Mouse (Mus musculus): ENCODE data around the gene Ccdc28b.
A peak's percentile ranks its signal among the peaks of the same experiment; 100 is the strongest.

The Ccdc28b gene

DNA sequence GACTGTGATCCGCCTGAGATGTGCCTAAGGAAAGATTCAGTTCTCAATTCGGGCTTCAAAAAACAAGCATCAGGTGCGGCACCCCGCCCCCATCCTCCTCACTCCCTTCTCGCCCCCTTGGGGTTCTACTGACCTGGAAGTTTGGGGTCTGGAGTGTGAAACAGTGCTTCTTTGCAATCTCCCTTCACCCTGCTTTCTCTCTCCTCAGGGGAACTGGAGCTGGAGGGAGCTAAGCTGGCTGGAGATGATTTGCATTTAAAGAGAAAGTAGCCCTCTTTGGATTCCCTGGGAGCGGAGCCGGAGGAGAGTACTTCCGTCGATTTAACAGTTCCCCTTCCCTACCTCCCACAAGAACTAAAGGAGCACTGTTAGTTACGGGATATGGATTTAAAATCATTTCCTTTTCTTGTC, at the start of gene Ccdc28b:
Gene Ccdc28b, minus strand, starts transcription at position 267 of the 411 bp plus-strand sequence.
- DNase-seq: peak in 1 of 2 experiments; percentile 53

GRCm38 (mm10) chr4:129672878-129673449, 49.2 kb upstream of the Ccdc28b start:
- no peak for DNase-seq

- DNase-seq: peak; percentile 92 to 93
Measured at GRCm38 (mm10) chr4:129672083-129672877, 48.5 kb upstream of the Ccdc28b start, which contains the start of gene Kpna6. TSS of gene Kpna6 (minus strand) at chr4:129672767.

- peak; percentile 41 to 67 for DNase-seq
Measured at GRCm38 (mm10) chr4:129671491-129672082, 47.8 kb upstream of the Ccdc28b start.

- no peak for DNase-seq
Measured at GRCm38 (mm10) chr4:129662255-129662813, 38.6 kb upstream of the Ccdc28b start.

DNA sequence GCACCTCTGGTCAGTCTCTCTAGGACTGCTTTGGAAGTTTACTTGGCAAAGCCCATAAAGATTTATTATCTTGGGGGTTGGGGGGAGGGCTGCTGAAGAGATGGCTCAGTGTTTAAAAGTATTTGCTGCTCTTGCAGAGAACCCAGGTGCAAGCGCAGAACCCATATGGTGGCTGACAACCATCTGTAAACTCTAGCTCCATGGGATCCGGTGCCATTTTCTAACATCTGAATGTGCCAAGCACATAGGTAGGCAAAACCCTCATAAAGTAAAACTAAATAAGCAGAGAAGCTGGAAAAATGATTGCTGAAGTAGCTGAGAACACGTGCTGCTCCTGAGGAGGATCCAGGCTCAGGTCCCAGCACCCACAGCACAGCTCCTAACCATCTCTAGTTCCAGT, 37.8 kb upstream of the Ccdc28b start:
- no peak for DNase-seq

- DNase-seq: no peak
Measured at GRCm38 (mm10) chr4:129654770-129655169, 31.0 kb upstream of the Ccdc28b start.

GRCm38 (mm10) chr4:129650359-129650758, 26.6 kb upstream of the Ccdc28b start:
- DNase-seq: no peak

- no peak for DNase-seq
Measured at GRCm38 (mm10) chr4:129648656-129649055, 24.9 kb upstream of the Ccdc28b start.

DNA sequence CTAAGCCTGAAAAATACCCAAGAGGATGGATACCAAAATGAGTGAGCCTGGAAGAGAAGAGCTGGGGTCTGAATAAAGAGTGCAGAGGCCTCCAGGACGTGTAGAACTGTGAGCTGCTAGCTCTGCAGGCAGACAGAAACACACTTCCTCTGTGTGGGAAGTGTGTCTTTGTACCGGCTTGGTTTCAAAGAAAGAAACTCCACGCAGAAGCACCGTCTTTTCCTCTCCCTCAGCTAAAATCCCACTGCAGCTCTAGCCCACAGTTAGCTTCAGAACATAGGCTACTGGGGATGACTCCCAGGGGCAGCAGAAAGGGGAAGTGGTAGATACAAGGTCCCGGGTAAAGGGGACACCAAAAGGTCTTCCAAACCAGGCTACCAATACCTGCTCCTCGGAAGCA, 21.5 kb upstream of the Ccdc28b start:
- no peak for DNase-seq

DNA sequence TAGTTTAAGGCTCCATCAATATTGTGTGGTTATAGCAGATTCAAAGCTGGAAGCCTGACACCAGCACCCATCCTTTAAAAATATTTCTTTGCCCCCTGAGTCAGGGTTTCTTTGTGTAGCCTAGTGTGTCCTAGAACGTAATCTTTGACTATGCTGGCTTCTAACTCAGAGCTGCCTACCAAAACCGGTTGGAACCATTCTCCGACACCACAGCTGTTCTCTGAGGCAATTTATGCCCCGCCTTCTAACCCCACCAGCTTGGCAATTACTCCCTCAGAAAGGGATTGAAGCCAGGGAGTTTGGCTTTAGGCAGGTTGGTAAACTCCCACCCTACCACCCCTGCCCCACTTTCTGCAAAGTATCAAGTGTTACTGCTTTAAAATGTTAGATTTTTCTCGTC, 18.0 kb upstream of the Ccdc28b start:
- DNase-seq: peak in 1 of 2 experiments; percentile 56

DNA sequence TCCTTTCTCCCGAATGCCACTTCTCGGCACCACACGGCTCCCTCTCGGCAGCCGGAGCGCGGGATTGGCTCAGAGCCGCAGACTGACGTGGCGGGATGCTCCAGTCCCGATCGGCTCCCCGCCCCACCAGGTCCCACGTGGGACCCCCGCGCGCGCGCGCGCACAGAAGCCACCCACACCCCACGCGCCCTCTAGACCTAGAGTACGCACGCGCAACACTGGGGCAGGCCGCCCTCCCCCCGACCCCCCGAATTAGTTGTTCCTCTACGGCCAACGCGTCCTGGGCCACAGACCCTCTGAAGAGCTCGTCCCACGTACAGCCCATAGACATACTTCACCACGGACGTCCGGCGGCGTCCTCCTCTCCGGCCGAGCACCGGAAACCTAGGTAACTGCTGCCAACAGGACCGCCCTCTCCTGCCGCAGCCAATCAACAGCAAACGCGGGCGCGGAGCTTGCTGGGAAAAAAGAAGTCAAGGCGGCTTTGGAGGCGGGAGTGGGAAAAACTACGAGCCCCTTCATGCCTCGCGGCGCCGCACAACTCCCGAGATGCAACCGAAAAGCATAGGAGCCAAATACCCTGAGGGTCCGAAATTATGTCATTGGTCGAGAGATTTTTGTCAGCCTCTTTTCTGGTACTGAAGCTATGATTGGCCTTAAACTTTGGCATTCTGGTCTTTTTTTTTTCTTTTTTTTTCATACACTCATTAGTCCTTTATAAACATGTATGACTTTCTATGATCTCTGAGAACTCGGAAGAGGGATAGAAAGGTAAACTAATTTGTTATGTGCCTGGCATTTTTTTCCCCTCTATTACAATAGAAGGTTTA, 17.1 kb upstream of the Ccdc28b start, which contains the start of gene Txlna:
Gene Txlna, minus strand, starts transcription at position 428 of the 830 bp plus-strand sequence.
- DNase-seq: peak; percentile 97 to 98

DNA sequence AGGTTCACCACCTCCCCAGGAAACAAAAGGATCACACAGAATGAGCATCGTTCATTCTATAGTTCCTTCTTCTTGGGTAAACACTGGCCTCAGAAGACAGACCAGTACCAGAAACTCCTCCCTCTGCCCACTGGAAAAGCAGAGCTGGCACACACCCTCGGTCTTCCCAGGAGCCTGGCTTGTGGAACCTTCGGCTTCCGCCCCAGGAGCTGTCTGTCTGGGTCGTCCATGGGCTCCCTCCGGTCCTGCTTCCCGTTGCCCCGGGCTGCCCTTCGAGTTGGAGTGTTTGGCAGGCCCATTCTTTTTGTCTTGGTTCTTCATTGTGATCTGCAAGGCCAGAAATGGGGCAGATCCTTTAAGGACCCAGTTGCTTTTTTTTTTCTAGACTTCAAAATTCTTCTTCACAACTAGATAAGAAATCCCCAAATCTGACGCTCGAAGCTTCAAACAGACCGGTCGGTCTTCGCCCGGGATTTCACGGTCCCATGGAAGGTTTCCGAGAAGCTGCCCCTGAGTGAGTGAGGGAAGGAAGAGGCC, 16.4 kb upstream of the Ccdc28b start:
- DNase-seq: peak; percentile 69 to 72

- no peak for DNase-seq
Measured at GRCm38 (mm10) chr4:129639221-129639620, 15.5 kb upstream of the Ccdc28b start.

GRCm38 (mm10) chr4:129633852-129634251, 10.1 kb upstream of the Ccdc28b start:
- DNase-seq: no peak

DNA sequence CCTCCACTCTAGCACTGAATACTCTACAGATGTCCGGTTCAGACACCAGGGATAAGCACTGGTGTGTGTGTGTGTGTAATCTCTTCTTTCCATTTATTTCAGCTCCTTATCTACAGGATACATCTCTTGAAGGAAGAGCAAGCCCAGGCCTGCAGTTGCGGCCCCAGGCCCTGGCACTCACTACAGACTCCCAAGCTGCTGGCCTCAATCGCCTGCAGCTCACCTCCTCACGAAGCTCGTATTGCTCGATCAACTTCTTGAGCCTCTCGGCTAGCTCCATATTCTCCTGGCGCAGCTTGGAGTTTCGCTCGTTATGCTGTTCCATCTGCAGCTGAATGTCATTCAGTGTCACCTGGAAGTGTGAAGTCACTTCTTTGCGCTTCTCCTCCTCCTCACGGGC, 8.1 kb upstream of the Ccdc28b start:
- no peak for DNase-seq

DNA sequence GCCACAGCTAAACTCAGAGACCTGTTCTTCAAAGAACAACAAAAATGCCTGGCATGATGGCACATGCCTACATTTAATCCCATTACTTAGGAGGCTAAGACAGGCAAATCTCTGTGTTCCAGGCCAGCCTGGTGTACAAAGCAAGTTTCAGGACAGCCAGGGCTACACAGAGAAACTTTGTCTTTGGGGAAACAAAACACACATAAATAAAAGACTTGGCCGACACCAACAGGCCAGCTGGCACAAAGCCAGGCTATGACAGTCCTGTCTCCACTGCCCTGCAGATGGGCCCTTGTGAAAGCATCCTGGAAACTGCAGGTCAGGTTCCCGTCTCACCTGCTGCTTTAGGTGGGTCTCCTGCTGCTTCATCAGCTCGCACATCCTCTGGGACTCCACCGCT, 7.2 kb upstream of the Ccdc28b start:
- DNase-seq: peak; percentile 53 to 69

DNA sequence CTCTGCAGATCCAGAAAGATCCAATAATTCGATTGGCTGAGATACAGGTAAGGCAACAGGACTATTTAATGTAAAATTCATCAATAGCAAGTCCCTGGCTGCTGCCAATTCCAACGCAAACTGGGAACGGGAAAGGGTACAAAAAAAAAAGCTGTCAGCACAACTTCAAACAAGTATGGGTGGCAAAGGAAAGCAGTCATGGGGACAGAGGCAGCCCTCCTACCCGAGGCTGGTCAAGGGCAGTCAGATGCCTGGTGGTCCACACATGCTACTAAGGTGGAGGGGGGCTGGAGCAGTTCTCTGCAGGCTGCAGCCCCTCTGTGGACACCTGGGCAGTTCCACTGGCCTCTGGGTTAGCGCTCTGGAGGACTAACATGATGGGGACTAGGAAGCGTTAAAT, 2.3 kb upstream of the Ccdc28b start:
- DNase-seq: no peak

- no peak for DNase-seq
Measured at GRCm38 (mm10) chr4:129625496-129625895, 1.7 kb upstream of the Ccdc28b start.

GRCm38 (mm10) chr4:129625029-129625370, 1.3 kb upstream of the Ccdc28b start:
- DNase-seq: peak; percentile 75 to 79

DNA sequence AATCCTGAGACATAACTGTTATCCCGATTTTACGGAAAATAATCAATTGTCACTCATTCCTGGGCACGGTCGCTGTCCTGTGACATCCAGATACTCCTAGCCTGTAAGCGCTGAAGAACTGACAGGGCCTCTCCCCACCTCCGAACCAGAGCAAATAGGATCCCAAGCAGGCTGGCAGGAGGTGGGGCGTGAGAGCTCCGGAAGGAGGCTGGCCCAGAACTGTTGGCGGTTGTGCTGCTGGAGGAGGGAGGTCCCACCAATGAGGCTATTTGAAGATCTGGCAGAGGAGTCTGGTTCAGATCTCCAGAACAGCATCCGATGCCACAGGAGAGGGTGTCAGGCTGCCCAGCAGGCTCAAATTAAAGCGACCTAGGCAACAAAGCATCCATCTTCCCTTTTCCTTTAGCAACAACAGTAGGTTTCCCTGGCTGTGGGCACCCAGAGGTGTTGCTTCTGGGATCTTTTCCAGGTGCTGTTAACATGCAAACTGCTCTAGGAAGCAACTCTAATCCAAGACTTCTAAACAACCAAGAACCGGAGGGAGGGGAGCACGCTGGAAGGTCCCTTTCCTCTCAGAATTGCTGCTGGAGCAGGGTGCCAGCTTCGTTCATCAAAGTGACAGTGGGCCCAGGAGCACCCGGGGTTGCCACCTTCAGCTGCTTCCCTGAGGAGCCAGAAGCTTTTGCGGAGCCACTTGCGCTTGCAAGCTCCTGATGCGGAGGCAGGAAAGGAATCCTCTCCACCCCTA, 708 bp upstream of the Ccdc28b start:
- DNase-seq: peak; percentile 89 to 93

Data from lung, postnatal 4 days (tissue).